Mouse (Mus musculus) CH12F3 (cell line): ENCODE measurements around the gene Pdcd5.

Experiments used
- in situ Hi-C: fragments of 300-500 bp; cut with MboI; formaldehyde crosslinking; loops from 2 replicates; pipeline ENCODE4 v1.14.3; 2020; ENCODE audit warnings: low sequenced_read_pairs

Pdcd5 gene

GRCm38 (mm10) chr7:35647101-35647698, at the start of gene Pdcd5:
Gene Pdcd5, minus strand, starts transcription at chr7:35647521.
- in situ Hi-C loops = no loop called here

- in situ Hi-C loops = no loop called here
Measured at GRCm38 (mm10) chr7:35692641-35693040, 45.3 kb upstream of the Pdcd5 start.

- in situ Hi-C loops = no loop called here
Measured at GRCm38 (mm10) chr7:35692117-35692516, 44.8 kb upstream of the Pdcd5 start.

GRCm38 (mm10) chr7:35688781-35689349, 41.5 kb upstream of the Pdcd5 start:
- in situ Hi-C loops = no loop called here

GRCm38 (mm10) chr7:35688276-35688675, 41.0 kb upstream of the Pdcd5 start:
- in situ Hi-C loops = no loop called here

- in situ Hi-C loops = no loop called here
Measured at GRCm38 (mm10) chr7:35687229-35687628, 39.9 kb upstream of the Pdcd5 start.

GRCm38 (mm10) chr7:35686756-35687155, 39.4 kb upstream of the Pdcd5 start:
- in situ Hi-C loops = no loop called here

GRCm38 (mm10) chr7:35686216-35686615, 38.9 kb upstream of the Pdcd5 start:
- in situ Hi-C loops = no loop called here

GRCm38 (mm10) chr7:35683409-35684122, 36.2 kb upstream of the Pdcd5 start:
- in situ Hi-C loops = no loop called here

- in situ Hi-C loops = no loop called here
Measured at GRCm38 (mm10) chr7:35681559-35681958, 34.2 kb upstream of the Pdcd5 start.

- in situ Hi-C loops = no loop called here
Measured at GRCm38 (mm10) chr7:35678976-35679375, 31.7 kb upstream of the Pdcd5 start.

- in situ Hi-C loops = no loop called here
Measured at GRCm38 (mm10) chr7:35668066-35669041, 21.0 kb upstream of the Pdcd5 start.

- in situ Hi-C loops = no loop called here
Measured at GRCm38 (mm10) chr7:35663790-35664376, 16.6 kb upstream of the Pdcd5 start.

- in situ Hi-C loops = no loop called here
Measured at GRCm38 (mm10) chr7:35659173-35659572, 11.9 kb upstream of the Pdcd5 start.

GRCm38 (mm10) chr7:35657829-35658228, 10.5 kb upstream of the Pdcd5 start:
- in situ Hi-C loops = no loop called here

- in situ Hi-C loops = no loop called here
Measured at GRCm38 (mm10) chr7:35651583-35652270, 4.4 kb upstream of the Pdcd5 start.

- in situ Hi-C loops = no loop called here
Measured at GRCm38 (mm10) chr7:35650716-35651410, 3.5 kb upstream of the Pdcd5 start.

- in situ Hi-C loops = no loop called here
Measured at GRCm38 (mm10) chr7:35649071-35649470, 1.8 kb upstream of the Pdcd5 start.

GRCm38 (mm10) chr7:35648239-35649069, 1.1 kb upstream of the Pdcd5 start:
- in situ Hi-C loops = no loop called here
